Mouse (Mus musculus): ENCODE data around the gene Cryba4. TPM values are rescaled to one million over a fixed set of nuclear protein-coding genes. Genes with fewer than 3 reads are reported as not detected.
A peak's percentile ranks its signal among the peaks of the same experiment; 100 is the strongest.

The Cryba4 gene
- total RNA-seq, 2 experiments from 2014 or later = 7.2 to 7.8 TPM

- no peak for DNase-seq
- intact Hi-C loops (cut with DNase I) = no loop called here
These were observed 20.6 kb upstream of the Cryba4 start for GRCm38 (mm10) chr5:112272934-112273333.

- intact Hi-C loops (cut with DNase I) = no loop called here
- no peak for DNase-seq
These were observed 18.6 kb upstream of the Cryba4 start for GRCm38 (mm10) chr5:112270764-112271541.

DNA sequence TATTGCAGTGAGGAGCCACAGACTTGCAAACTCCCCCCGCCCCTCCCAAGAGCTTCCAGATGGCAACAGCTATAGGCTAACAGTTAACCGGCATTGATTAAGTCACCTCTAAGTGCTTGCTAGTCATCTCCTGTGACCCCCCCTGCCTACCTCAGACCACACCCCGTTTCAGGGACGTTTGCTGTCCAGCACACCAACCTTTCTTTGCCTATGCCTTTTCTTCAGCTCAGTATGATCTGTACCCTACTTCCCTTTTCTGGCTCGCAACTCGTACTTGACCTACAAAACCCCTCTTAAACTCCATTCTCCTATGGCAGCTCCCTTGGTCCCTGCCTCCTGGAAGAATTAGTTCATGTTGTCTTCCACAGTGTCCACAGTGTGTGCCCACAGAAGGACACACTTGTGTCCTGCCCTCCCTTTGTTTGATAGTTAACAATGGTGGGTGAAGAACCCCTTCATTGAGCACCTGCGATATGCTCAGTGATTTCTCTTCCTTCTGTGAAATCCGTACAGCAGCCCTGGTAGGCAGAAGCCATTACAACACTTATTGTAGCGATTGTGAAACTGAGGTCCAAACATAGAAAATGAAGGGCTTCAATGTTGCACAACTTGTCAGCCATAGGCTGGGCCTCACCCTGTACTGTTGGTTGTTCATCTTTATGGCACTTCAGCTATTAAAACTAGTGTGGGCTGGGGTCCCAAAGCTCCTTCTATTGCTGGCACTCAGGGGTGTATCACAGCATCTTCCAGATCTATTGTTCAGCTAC, 13.9 kb upstream of the Cryba4 start:
- intact Hi-C loops (cut with DNase I) = no loop called here
- DNase-seq = no peak

GRCm38 (mm10) chr5:112265515-112265914, 13.2 kb upstream of the Cryba4 start:
- no peak for DNase-seq
- intact Hi-C loops (cut with DNase I) = no loop called here

- intact Hi-C loops (cut with DNase I) = no loop called here
- no peak for DNase-seq
These were observed 12.8 kb upstream of the Cryba4 start for GRCm38 (mm10) chr5:112265110-112265509.

DNA sequence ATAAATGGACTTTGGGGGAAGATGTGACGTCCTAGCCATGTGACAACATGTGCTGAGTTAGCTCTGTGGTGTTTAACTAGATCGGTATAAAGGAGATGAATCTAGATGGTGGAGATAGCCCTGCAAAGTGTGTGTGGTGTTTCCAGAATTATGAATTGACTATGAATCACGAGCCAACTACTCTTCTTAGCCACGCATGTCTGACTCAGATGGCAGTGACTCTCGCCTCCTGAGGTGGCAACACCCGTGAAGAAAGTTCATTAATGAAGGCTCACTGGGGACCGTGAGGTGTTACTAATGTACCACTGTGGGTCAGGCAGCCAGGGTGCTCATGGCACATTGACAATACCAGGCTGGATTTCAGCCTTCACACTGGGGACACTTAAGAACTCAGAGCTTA, 11.8 kb upstream of the Cryba4 start:
- no peak for DNase-seq
- intact Hi-C loops (cut with DNase I) = no loop called here

- no peak for DNase-seq
- intact Hi-C loops (cut with DNase I) = no loop called here
These were observed 8.5 kb upstream of the Cryba4 start for GRCm38 (mm10) chr5:112260818-112261217.

DNA sequence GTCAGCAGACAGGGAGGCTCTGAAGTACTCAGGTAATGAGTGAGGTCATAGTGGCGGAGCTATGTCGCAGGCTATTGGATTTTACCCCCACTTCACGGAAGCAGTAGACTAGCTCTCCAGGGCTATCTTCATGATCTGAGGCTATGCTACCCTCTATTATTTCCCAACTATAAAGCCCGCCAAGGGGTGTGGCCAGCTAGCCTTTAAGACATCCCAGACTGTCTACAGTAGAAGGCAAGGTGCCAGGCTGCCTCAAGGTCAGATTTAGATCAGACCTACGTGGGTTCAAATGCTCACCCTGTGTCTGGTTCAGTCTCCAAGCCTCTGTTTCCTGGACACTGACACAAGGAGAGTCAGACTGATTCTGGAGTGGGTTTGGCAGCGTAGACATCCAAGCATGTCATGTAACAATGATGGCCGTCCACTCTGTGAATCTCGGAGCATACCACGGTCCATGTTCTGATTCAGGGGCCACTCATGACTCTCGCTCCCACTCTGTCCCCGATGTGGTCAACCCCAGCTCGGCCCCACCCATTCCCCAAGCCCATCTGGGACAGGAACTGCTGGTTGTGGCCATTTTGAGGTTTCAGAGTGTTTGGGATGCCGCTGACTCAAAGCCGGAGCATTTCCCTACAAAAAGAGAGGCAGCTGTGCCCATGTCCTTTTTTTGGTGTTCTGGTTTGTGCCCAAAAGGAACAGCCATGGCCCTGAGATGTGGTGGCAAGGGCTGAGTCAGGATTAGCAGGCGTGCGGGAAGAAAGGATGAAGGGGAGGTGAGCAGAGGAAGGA, 7.7 kb upstream of the Cryba4 start:
- intact Hi-C loops (cut with DNase I) = no loop called here
- no peak for DNase-seq

- intact Hi-C loops (cut with DNase I) = loop anchor here (2.0 kb wide), 1 partner anchor 17 kb away; no protein-coding TSS in a partner anchor
- no peak for DNase-seq
These were observed 5.6 kb upstream of the Cryba4 start for GRCm38 (mm10) chr5:112257896-112258295.

- intact Hi-C loops (cut with DNase I) = loop anchor here (2.0 kb wide), 1 partner anchor 18 kb away; no protein-coding TSS in a partner anchor
- DNase-seq = no peak
These were observed 4.1 kb upstream of the Cryba4 start for GRCm38 (mm10) chr5:112256457-112256856.

GRCm38 (mm10) chr5:112255426-112255825, 3.1 kb upstream of the Cryba4 start, which contains the start of gene Crybb1:
TSS of gene Crybb1 (plus strand) at chr5:112255815.
- peak; percentile 78 to 83 for DNase-seq
- intact Hi-C loops (cut with DNase I) = no loop called here

DNA sequence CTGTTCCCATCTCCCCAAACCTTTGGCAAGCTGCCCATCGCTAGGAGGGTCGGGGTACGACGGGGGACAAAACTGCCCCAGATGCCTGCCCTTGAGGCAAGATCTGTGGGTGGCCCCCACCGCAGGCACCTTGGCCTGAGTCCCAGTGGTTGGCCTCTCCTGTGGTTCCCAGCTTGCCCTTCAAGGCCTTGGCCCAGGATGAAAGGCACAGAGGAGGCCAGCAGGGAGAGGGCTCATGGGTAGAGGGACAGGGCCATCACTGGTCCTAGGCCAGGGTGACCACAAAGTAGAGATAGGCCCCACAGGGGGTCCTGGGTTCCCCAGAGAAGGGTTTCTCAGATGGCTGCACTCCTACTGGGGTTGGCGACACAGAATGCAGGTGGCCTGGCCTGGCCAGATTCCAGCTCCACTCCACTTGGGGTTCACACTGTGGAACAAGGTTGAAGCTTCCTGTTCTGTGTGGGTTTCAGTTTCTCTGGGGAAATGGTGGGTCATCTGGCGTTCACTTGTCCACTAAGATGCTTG, 2.0 kb upstream of the Cryba4 start:
- intact Hi-C loops (cut with DNase I) = no loop called here
- peak; percentile 64 to 77 for DNase-seq

DNA sequence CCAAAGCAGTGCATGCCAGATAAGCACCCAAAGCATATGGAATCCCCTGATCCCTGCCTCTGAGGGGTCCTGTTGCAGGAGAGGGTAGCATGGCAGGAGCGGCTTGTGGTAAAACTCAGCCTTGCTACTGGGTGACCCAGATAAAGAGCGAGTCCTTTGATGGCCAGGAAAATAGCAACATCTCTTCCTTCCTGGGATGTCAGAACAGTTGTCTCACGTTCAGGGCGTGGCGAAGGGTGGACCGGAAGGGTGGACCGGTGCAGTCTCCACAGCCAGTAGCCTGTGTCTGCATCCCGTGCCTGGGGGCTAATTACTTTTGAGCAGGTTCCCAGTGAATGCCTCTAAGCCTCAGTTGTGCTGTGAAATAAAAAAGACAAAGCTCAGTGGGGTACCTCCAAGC, 851 bp upstream of the Cryba4 start:
- intact Hi-C loops (cut with DNase I) = no loop called here

GRCm38 (mm10) chr5:112249106-112249505, 3.2 kb downstream of the Cryba4 start:
- intact Hi-C loops (cut with DNase I) = no loop called here

More for the DNA sequence above, 851 bp upstream of the Cryba4 start:
- no peak for DNase-seq

DNA sequence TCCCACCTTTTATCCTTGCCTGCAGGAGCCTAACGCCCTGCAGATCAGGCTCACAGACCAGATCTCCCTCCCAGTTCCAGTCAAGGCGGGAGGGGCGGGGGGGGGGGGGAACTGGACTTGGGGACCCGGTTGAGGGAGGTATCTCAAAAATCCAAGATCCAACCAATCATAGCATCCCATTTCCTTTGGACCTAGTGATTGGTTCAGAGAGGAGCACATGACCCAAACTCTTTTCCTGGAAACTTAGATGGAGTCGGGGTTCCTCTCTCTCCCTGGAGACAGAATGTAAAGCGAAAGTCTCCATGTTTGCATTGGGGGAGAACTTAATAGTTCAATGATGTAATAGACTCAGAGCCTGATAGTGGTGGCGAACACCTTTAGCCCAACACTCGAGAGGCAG, 4.9 kb downstream of the Cryba4 start:
- no peak for DNase-seq
- intact Hi-C loops (cut with DNase I) = no loop called here

More at GRCm38 (mm10) chr5:112249106-112249505, 3.2 kb downstream of the Cryba4 start:
- DNase-seq = no peak

- intact Hi-C loops (cut with DNase I) = no loop called here
- DNase-seq = no peak
These were observed 7.3 kb downstream of the Cryba4 start for GRCm38 (mm10) chr5:112244890-112245615.

DNA sequence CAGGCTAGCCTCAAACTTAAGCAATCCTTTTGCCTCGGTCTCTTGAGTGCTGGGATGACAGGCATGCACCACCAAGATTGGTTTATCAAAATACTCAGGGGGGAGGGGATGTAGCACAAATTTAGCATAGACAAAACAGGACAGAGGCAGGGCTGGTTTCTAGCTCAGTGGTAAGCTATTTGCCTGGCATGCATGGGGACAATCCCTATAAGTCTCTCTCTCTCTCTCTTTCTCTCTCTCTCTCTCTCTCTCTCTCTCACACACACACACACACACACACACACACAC, 8.1 kb downstream of the Cryba4 start:
- intact Hi-C loops (cut with DNase I) = no loop called here
- DNase-seq = no peak

GRCm38 (mm10) chr5:112243539-112244274, 8.6 kb downstream of the Cryba4 start:
- DNase-seq = no peak
- intact Hi-C loops (cut with DNase I) = loop anchor here (2.0 kb wide), 1 partner anchor 33 kb away; the partner anchor contains the start of gene Tpst2

- DNase-seq = no peak
- intact Hi-C loops (cut with DNase I) = loop anchor here (2.0 kb wide), 1 partner anchor 34 kb away; the partner anchor contains the start of gene Tpst2
These were observed 9.3 kb downstream of the Cryba4 start for GRCm38 (mm10) chr5:112243041-112243440.
